Mouse (Mus musculus): ENCODE measurements around the gene Nagpa. TPM values are rescaled to one million over a fixed set of nuclear protein-coding genes. Genes with fewer than 3 reads are reported as not detected.

The Nagpa gene
- total RNA-seq, 2 experiments from 2014 or later: 6.9 TPM

Small RNA genes lying within 50 kb of the gene (microRNA-seq; reads per million reads assigned to microRNA genes)
- gene Gm23689 (not detected), gene Gm26095 (not detected), gene Mir6364 (not detected)

Other genes with a start within 250 kb of the Nagpa start
- gene Anks3, start 239.8 kb downstream of the Nagpa start, total RNA-seq (2021): 10 to 100 TPM in 1 of 2 experiments, 1 to 10 TPM in 1; 9.2 to 10.7 TPM
- gene Sept12, start 206.2 kb downstream of the Nagpa start, total RNA-seq (2021): not detected
- gene Smim22, start 196.7 kb downstream of the Nagpa start, total RNA-seq (2021): not detected
- 1 to 10 TPM; 4.9 to 5.7 TPM for gene Rogdi, start 190.5 kb downstream of the Nagpa start, total RNA-seq (2021)
- gene Glyr1, start 154.1 kb downstream of the Nagpa start, total RNA-seq (2021): 10 to 100 TPM; 28.9 to 32.3 TPM
- gene Ubn1, start 154.0 kb downstream of the Nagpa start, total RNA-seq (2021): 10 to 100 TPM; 19.5 to 23.9 TPM
- 1 to 10 TPM; 3.1 to 3.6 TPM for gene Ppl, start 71.6 kb downstream of the Nagpa start, total RNA-seq (2021)
- gene Sec14l5, start 56.9 kb downstream of the Nagpa start, total RNA-seq (2021): 10 to 100 TPM; 10.9 to 12.9 TPM
- gene AU021092, start 18.3 kb upstream of the Nagpa start, total RNA-seq (2021): 1 to 10 TPM; 2.6 to 3.8 TPM
- 10 to 100 TPM in 1 of 2 experiments, 1 to 10 TPM in 1; 8.8 to 10.7 TPM for gene Alg1, start 29.6 kb upstream of the Nagpa start, total RNA-seq (2021)
- 1 to 10 TPM; 6.5 to 6.9 TPM for gene Eef2kmt, start 52.0 kb upstream of the Nagpa start, total RNA-seq (2021)